Mouse (Mus musculus) heart, postnatal 4 days (tissue): ENCODE results near the gene Ccdc85c. TPM values are rescaled to one million over a fixed set of nuclear protein-coding genes. Genes with fewer than 3 reads are reported as not detected.
A peak's percentile ranks its signal among the peaks of the same experiment; 100 is the strongest.

ENCODE experiments used
- DNase-seq: peaks from one replicate; pipeline ENCODE4 v3.0.0; 2021
- total RNA-seq, 2 experiments: library from RNA; stranded (reverse); gene quantifications; 2 replicates each; pipeline ENCODE4 v1.2.3; 2021

Gene Ccdc85c
- total RNA-seq, 2 experiments from 2014 or later, result 35.2 to 37.2 TPM

- no peak for DNase-seq
These were observed 19.4 kb upstream of the Ccdc85c start for GRCm38 (mm10) chr12:108294620-108295019.

- peak; percentile 85 for DNase-seq
These were observed 17.7 kb upstream of the Ccdc85c start for GRCm38 (mm10) chr12:108292957-108293356.

- DNase-seq, result peak; percentile 45
These were observed 17.2 kb upstream of the Ccdc85c start for GRCm38 (mm10) chr12:108292419-108292818.

GRCm38 (mm10) chr12:108288127-108288880 is 13.1 kb upstream of the Ccdc85c start:
- no peak for DNase-seq

GRCm38 (mm10) chr12:108287011-108287410 is 11.8 kb upstream of the Ccdc85c start:
- no peak for DNase-seq

GRCm38 (mm10) chr12:108286381-108286780 is 11.2 kb upstream of the Ccdc85c start:
- DNase-seq, result no peak

- DNase-seq, result no peak
These were observed 10.2 kb upstream of the Ccdc85c start for GRCm38 (mm10) chr12:108285225-108286011.

GRCm38 (mm10) chr12:108284455-108285224 is 9.4 kb upstream of the Ccdc85c start:
- DNase-seq, result no peak

- no peak for DNase-seq
These were observed 3.1 kb upstream of the Ccdc85c start for GRCm38 (mm10) chr12:108278221-108278918.

GRCm38 (mm10) chr12:108277341-108277841 is 2.2 kb upstream of the Ccdc85c start:
- no peak for DNase-seq

GRCm38 (mm10) chr12:108275920-108276822 is 946 bp upstream of the Ccdc85c start:
- peak; percentile 47 for DNase-seq

GRCm38 (mm10) chr12:108275508-108275890 is 274 bp upstream of the Ccdc85c start:
- DNase-seq, result peak; percentile 98

- DNase-seq, result no peak
These were observed 971 bp downstream of the Ccdc85c start for GRCm38 (mm10) chr12:108274313-108274595.

- no peak for DNase-seq
These were observed 1.5 kb downstream of the Ccdc85c start for GRCm38 (mm10) chr12:108273466-108274312.

GRCm38 (mm10) chr12:108272143-108272635 is 3.0 kb downstream of the Ccdc85c start:
- DNase-seq, result no peak

- DNase-seq, result no peak
These were observed 3.7 kb downstream of the Ccdc85c start for GRCm38 (mm10) chr12:108271351-108272142.

- DNase-seq, result no peak
These were observed 4.8 kb downstream of the Ccdc85c start for GRCm38 (mm10) chr12:108270240-108270919.

GRCm38 (mm10) chr12:108269699-108270098 is 5.5 kb downstream of the Ccdc85c start:
- DNase-seq, result no peak

GRCm38 (mm10) chr12:108268970-108269369 is 6.3 kb downstream of the Ccdc85c start:
- no peak for DNase-seq
